Mouse (Mus musculus): Measurements from ENCODE around the gene Dio1. TPM values are rescaled to one million over a fixed set of nuclear protein-coding genes. Genes with fewer than 3 reads are reported as not detected.

Gene Dio1
- total RNA-seq, 2 experiments from 2014 or later: not detected

GRCm38 (mm10) chr4:107300902-107301555, 5.9 kb downstream of the Dio1 start:
- DNase-seq (ENCODE audit: low spot score in 2 of 2): no peak

GRCm38 (mm10) chr4:107300371-107300770, 6.6 kb downstream of the Dio1 start:
- no peak for DNase-seq (ENCODE audit: low spot score in 2 of 2)

GRCm38 (mm10) chr4:107299779-107300340, 7.1 kb downstream of the Dio1 start:
- no peak for DNase-seq (ENCODE audit: low spot score in 2 of 2)

- no peak for DNase-seq (ENCODE audit: low spot score in 2 of 2)
Measured at GRCm38 (mm10) chr4:107298071-107298606, 8.8 kb downstream of the Dio1 start.

DNA sequence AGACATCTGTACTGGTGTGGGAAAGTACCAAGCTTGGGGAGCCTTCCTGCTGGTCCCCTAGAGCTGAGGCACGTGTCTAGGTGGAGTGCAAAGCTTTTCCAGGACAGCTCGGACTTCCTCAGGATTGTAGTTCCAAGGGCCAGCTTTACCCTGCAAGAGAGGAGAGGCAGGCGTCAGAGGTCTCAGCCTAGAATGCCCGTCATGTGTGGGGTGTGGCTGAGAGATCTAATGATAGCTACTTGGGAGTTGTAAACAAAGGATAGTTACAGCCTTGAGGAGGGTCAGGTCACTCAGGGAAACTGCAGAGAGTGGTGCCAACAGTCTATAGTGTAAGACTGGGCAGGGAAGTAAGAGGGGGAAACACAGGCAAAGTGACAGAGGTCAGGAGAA, 14.7 kb downstream of the Dio1 start:
- no peak for DNase-seq (ENCODE audit: low spot score in 2 of 2)

- no peak for DNase-seq (ENCODE audit: low spot score in 2 of 2)
Measured at GRCm38 (mm10) chr4:107291611-107292272, 15.2 kb downstream of the Dio1 start.

GRCm38 (mm10) chr4:107287517-107287916, 19.5 kb downstream of the Dio1 start:
- no peak for DNase-seq (ENCODE audit: low spot score in 2 of 2)

DNA sequence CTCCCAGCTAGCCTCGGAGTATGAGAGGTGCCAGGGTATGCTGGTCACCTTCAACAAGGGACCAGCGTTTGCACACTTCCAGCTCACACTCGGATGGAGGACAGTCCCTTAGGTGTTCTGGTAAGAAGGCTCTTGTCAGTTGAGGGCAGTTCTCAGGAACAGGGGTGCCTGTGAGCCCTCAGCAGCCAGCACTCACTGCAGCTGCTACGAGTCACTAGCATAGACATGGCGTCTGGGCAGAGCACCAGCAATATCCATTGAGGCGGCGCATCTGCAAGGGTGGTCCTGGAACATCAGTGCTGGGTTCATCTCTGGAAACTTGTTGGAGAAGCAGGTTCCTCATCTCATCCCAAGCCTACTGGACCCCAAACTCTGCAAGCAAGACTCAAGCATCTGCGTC, 20.6 kb downstream of the Dio1 start:
- DNase-seq (ENCODE audit: low spot score in 2 of 2): no peak

DNA sequence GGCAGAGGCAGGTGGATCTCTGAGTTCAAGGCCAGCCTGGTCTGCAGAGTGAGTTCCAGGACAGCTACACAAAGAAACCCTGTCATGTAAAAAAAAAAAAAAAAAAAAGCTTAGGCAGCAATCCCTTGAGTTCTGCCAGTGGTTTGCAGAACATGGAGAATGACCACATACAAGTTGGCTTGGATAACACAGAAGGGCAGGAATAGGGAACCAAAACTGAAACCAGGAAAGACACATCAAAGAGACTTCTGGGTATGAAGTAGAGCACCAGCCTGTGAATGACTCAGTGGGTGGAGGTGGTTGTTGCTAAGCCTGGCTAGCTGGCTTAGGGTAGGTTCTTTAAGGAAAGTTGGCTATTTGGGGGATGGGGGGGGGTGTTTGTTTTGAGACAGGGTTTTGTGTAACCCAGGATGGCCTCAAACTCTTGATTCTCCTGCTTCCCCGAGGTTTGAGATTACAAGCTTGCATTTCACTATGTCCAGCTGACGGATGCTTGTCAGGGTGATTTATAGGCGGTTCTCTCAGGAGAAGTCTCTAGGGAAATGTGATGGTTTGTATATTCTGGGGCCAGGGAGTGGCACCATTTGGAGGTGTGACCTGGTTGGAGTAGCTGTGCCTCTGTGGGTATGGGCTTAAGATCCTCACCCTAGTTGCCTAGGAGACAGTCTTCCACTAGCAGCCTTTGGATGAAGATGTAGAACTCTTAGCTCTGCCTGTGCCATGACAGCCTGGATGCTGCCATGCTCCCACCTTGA, 21.3 kb downstream of the Dio1 start:
- DNase-seq (ENCODE audit: low spot score in 2 of 2): no peak

- no peak for DNase-seq (ENCODE audit: low spot score in 2 of 2)
Measured at GRCm38 (mm10) chr4:107280843-107281475, 26.0 kb downstream of the Dio1 start.

DNA sequence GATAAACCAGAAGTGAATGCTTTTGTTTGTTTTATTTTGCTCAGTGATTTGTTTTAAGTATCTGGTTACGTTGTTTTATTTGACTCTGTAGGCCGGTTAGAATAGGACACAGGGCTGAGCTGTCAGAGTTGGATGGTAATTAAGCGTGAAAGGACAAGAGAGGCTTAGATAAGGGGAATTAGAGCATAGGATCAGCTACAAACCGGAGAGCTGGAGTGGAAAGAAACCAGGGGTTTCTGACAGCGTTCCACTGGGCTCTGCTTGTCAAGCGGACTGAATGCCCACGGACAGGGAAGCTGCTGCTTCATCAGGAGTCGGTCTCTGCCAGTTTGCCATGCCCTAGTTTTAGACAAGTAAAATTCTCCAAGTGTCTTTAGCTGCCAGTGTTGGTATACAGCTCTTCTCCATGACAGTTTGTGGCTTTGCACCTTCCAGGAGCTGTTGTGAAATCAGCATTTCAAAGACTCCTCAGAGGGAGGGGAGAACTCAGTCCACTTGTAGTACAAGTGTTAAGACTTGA, 28.7 kb downstream of the Dio1 start:
- DNase-seq (ENCODE audit: low spot score in 2 of 2): no peak

GRCm38 (mm10) chr4:107274511-107274910, 32.5 kb downstream of the Dio1 start:
- no peak for DNase-seq (ENCODE audit: low spot score in 2 of 2)

DNA sequence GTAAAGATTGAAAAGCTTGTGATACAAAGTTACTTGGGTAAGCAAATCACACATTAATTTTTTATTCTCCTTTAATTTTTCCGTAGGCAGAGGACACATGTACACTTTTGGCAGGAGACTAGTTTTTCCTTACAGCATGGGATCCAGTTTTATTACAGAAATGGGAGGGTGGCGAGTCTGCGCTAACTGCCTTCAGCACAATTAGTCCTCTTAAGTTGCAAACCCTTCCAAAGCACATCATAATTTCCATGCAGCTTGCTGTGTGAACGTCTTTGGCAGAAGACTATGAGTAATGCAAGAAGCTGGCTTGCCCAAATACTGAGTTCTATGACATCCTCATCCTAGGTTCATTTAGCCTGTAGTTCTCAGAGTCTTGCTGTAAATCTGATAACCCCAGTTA, 33.3 kb downstream of the Dio1 start:
- no peak for DNase-seq (ENCODE audit: low spot score in 2 of 2)

- DNase-seq (ENCODE audit: low spot score in 2 of 2): no peak
Measured at GRCm38 (mm10) chr4:107260001-107260400, 47.0 kb downstream of the Dio1 start.

DNA sequence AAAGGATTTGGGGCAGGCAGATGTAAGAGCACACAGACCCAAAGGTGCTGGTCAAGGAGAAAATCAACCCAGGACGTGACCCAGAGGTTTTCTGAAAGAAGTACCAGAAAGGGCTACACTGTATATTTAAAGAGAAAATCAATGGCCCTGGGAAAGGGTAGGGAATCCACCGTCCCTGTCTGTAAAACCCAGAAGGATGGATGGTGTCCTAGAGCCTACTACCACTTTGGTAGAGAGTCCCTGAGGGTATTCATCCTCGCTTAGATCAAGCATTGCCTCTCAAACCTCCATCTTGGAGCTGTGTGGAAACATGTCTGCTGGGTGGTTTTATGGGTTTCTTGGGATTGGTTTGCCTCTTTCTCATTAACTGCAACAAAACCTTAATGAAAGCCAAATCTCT, 52.6 kb downstream of the Dio1 start:
- no peak for DNase-seq (ENCODE audit: low spot score in 2 of 2)

GRCm38 (mm10) chr4:107253125-107254091, 53.6 kb downstream of the Dio1 start, which contains the start of the genes Lrrc42 and Hspb11:
Lrrc42 (minus strand) TSS chr4:107253532.
Hspb11 (plus strand) TSS chr4:107253593.
- peak; percentile 94 for DNase-seq (ENCODE audit: low spot score in 2 of 2)

- no peak for DNase-seq (ENCODE audit: low spot score in 2 of 2)
Measured at GRCm38 (mm10) chr4:107252522-107252921, 54.4 kb downstream of the Dio1 start.

GRCm38 (mm10) chr4:107250494-107250893, 56.5 kb downstream of the Dio1 start:
- DNase-seq (ENCODE audit: low spot score in 2 of 2): no peak

DNA sequence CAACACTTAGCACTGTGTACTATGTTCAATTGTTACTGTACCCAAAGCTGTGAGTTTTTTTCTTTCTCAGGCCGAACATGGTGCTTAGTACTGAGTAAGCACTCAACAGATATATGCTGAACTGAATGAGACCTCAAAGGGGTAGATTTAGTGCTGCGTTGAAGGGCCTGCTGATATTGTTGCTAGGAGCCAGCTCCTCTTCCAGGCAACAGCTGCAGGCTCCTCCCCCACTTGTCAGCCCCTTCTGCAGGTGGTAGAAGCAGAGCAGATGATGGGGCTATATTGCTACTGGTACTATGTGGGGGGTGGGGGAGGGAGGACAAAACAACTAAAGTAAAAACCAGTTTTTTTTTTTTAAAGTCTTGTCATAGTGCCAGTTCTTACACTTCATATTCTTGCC, 57.5 kb downstream of the Dio1 start:
- no peak for DNase-seq (ENCODE audit: low spot score in 2 of 2)

DNA sequence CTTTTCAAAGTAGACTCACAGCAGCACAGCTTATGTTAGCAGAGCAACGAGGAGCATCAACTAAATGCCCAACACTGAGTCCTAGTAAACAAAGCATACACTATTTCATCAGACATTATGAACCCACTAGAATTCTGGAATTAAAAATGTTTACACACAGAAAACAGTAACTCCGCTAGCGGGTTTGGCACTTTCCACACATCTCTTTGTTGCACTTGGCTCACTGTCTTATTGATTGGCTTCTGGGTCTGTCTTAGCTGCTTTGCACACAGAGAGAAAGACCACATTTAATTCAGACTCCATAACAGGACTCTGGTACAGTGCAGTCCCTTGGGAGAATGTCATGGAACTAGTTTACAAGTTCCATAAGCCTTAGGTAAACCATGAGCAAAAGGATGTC, 58.9 kb downstream of the Dio1 start:
- DNase-seq (ENCODE audit: low spot score in 2 of 2): no peak
